Mouse (Mus musculus) kidney, postnatal 4 days (tissue): Measurements from ENCODE around the gene Taf8.

Experiments
- DNase-seq, 2 experiments: peaks; one replicate each; pipeline ENCODE4 v3.0.0; 2021; ENCODE audit warnings: mixed read lengths in 2 of 2

Gene Taf8

GRCm38 (mm10) chr17:47501946-47502706, at the start of gene Taf8:
Gene Taf8, minus strand, starts transcription at chr17:47502292.
- peak; percentile 95 to 98 for DNase-seq

GRCm38 (mm10) chr17:47551049-47551448, 49.0 kb upstream of the Taf8 start:
- DNase-seq = peak in 1 of 2 experiments; percentile 18

- DNase-seq = peak in 1 of 2 experiments; percentile 17
These were observed 43.8 kb upstream of the Taf8 start for GRCm38 (mm10) chr17:47545861-47546331.

GRCm38 (mm10) chr17:47545154-47545553, 43.1 kb upstream of the Taf8 start:
- DNase-seq = no peak

GRCm38 (mm10) chr17:47543051-47543650, 41.1 kb upstream of the Taf8 start:
- DNase-seq = no peak

GRCm38 (mm10) chr17:47542061-47542460, 40.0 kb upstream of the Taf8 start:
- no peak for DNase-seq

GRCm38 (mm10) chr17:47539128-47539527, 37.0 kb upstream of the Taf8 start:
- no peak for DNase-seq

GRCm38 (mm10) chr17:47538049-47538448, 36.0 kb upstream of the Taf8 start:
- no peak for DNase-seq

- no peak for DNase-seq
These were observed 33.7 kb upstream of the Taf8 start for GRCm38 (mm10) chr17:47535812-47536236.

GRCm38 (mm10) chr17:47533691-47534090, 31.6 kb upstream of the Taf8 start:
- DNase-seq = no peak

- no peak for DNase-seq
These were observed 30.3 kb upstream of the Taf8 start for GRCm38 (mm10) chr17:47532364-47532763.

- no peak for DNase-seq
These were observed 29.3 kb upstream of the Taf8 start for GRCm38 (mm10) chr17:47531387-47531818.

GRCm38 (mm10) chr17:47529595-47529994, 27.5 kb upstream of the Taf8 start:
- no peak for DNase-seq

GRCm38 (mm10) chr17:47528919-47529318, 26.8 kb upstream of the Taf8 start:
- no peak for DNase-seq

- DNase-seq = peak; percentile 52 to 61
These were observed 25.6 kb upstream of the Taf8 start for GRCm38 (mm10) chr17:47527581-47528300.

GRCm38 (mm10) chr17:47526856-47527520, 24.9 kb upstream of the Taf8 start:
- peak in 1 of 2 experiments; percentile 30 for DNase-seq

GRCm38 (mm10) chr17:47524991-47525390, 22.9 kb upstream of the Taf8 start:
- no peak for DNase-seq

- no peak for DNase-seq
These were observed 22.0 kb upstream of the Taf8 start for GRCm38 (mm10) chr17:47524055-47524454.

GRCm38 (mm10) chr17:47523211-47523682, 21.2 kb upstream of the Taf8 start:
- DNase-seq = peak; percentile 62 to 71

- DNase-seq = peak; percentile 30 to 34
These were observed 20.4 kb upstream of the Taf8 start for GRCm38 (mm10) chr17:47522536-47522935.

- peak; percentile 80 to 86 for DNase-seq
These were observed 19.6 kb upstream of the Taf8 start for GRCm38 (mm10) chr17:47521551-47522258.

- peak; percentile 36 to 63 for DNase-seq
These were observed 16.1 kb upstream of the Taf8 start for GRCm38 (mm10) chr17:47518205-47518604.
